Mouse (Mus musculus) B cell, adult 67 days (primary cell): ENCODE data around the gene Gtf2h3. TPM values are rescaled to one million over a fixed set of nuclear protein-coding genes. Genes with fewer than 3 reads are reported as not detected.

ENCODE experiments used
- total RNA-seq, 2 experiments: library from RNA; stranded (reverse); gene quantifications; 4 replicates each; pipeline ENCODE4 v1.2.4; 2023

Gtf2h3 gene
- total RNA-seq = 10 to 100 TPM; 36.4 to 49.6 TPM

DNA sequence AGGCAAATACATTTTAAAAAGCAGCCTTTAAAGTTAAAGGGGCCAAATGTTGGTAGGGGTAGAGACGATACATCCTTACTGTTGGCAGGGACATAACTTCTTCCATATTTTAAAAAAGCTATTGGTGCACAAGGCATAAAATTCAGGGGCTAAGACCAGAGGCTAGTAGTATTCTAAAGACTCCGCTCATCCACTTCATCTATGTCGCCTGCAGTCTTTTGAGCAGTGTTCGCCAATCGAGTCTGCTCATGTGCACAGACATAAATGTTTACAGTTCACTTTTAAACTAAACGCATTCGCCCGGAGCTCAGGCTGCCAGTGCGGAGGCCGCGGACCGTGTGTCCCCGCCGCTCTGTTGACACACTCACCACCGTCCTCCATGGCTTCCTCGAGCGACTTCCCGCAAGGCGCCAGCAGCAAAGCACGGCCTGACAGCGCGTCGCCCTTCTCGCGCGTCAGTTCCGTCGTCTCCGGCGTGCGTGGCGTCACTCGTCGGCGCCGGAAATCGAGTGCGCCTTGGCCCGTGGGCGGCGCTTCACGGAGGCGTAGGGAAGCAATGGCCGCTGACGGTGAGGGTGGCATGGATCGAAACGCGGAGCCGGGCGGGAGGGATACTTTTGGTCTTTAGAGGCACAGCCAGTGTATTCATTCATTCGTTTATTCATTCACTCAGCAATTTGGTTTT is at the start of gene Gtf2h3, which contains the start of gene Eif2b1:
Gtf2h3 (plus strand) TSS at position 508 of the 685 bp plus-strand sequence.
Eif2b1 (minus strand) TSS at position 499 of the 685 bp plus-strand sequence.

DNA sequence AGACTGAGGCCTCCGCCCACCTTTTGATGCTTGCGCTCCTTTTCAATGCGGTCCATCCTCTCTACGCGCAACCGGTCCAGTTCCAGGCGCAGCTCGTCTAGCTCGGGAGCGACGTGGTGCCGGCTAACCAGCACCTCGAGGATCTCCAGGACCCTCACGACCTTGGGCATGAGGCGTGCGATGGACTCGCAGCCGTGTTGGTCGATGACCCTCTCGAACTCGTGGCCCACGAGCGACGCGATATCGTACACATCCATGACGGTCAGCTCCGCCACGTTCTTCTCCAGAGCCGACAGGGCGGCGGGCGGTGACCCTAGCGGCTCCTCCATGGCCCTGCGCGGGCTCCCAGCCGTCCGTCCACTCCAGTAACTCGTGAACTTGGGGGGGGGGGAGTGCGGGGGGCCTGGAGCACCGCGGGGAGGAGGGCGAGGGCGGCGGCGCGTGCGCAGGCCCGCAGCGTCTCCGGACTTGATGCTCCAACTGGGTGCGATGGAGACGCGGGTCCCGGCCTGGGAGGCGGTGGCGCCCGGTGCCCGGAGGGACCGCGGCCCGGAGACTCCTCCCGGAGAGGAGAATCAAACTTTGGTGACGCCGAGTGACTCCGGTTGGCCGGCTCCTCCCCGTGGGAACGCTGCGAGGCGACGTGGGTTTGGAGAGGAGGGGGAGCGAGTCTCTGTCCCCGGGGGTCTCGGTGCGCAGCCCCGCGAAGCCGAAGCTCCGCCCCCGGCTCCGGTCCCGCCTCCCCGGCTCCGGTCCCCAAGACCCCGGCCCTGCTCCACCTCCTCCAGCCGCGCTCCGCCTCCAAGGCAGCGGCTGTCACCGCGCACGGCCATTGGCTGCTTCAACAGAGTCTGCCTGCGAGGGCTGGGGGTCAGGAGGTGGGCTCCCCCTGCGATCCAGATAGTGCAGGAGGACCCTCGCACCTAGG is 48.0 kb upstream of the Gtf2h3 start, which contains the start of gene Rilpl1:
Rilpl1 (minus strand) TSS at position 737 of the 928 bp plus-strand sequence.

DNA sequence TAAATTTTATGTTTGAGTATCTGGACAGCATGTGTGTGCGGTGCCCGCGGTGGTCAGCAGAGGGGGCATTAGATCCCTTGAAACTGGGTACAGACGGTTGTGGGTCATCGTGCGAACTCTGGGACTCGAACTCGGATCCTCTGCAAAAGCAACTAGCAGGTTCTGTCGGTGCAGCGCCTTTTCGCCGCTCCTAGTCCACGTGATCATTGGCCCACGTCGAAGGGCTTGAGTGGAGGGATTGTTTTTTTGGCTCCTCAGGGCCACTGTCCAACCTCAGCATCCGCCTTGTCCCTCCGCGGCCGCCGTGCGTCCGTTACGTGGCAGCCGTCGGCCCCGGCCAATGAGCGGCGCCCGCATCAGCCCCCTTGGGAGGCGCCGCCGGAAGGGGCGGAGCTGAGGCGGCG is 38.6 kb upstream of the Gtf2h3 start, which contains the start of gene Tmed2:
Tmed2 (plus strand) TSS at position 313 of the 404 bp plus-strand sequence.

DNA sequence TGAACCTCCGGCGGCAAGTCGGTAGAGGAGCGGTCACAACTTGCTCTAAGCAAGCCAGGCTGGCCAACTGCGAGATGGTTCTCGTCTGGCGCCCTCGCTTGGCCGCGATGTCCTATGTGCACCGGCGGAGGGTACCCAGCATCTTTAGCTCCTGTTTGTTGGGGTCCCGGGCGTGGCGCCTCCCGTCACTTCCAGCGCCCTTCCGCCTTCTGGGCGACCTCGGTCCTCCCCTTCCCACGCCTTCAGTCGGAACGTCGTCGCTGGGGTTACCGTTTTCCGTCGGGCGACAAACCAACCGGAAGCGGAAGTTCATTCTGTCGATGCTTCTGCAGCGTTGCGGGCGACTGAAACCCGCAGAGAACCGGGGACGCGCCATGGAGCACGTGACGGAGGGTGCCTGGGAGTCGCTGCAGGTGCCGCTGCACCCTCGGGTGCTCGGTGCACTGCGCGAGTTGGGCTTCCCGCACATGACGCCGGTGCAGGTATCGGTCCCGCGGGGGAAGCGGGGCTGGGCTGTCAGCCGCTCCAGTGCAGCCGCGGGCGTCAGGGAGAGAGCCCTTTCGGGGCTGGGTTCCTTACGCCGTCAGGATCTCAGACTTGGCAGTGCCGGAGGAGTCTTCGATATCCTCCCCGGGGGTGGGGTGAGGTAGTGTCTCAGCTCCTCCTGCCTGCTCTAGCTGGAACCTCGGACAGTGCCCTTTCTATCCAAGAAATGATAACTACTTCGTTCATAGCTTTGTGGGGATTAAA is 26.2 kb upstream of the Gtf2h3 start, which contains the start of gene Ddx55:
Ddx55 (plus strand) TSS at position 307 of the 750 bp plus-strand sequence.

DNA sequence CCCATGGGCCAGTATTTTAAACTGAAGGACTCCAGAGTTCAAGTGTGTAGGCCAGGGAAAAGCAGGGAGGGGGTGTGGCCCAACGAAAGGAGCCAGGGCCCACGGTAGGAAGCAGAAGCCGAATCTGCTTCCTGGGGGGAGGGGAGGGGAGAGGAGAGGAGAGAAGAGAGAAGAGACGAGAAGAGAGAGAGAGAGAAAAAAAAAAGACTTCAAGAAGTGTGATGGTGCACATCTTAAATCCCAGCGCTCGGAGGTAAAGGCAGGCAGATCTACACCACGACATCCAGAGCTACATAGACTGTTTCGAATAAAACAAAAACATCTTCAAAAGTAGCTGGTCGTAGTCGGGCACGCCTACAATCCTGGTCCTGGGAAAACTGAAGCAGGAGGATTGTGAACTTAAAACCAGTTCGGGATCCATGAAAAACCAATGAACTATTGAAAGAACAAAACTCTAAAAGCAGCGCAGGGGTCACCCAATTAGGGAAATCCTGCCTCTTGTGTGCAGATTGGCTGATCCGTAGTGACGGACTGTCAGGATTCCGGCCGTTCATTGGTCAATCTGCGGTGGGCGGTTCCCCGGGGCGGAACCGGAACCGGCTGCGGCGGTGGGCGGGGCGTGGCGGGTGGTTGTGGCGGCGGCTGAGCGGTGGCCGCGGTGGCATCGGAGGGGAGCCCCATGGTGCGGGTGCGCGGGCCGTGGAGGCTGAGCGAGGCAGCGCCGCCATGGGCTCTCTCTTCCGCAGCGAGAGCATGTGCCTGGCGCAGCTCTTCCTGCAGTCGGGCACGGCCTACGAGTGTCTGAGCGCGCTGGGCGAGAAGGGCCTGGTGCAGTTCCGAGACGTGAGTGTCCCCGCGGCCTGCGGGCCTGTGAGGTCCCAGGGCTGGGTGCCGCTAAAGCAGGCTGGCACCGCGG is 49.8 kb downstream of the Gtf2h3 start, which contains the start of gene Atp6v0a2:
Atp6v0a2 (plus strand) TSS at position 129 of the 916 bp plus-strand sequence.

Other genes starting within 250 kb of the Gtf2h3 start
- gene Cdk2ap1, start 216.1 kb upstream of the Gtf2h3 start, total RNA-seq = 100 to 1,000 TPM; 117 to 124 TPM
- gene Sbno1, start 153.1 kb upstream of the Gtf2h3 start, total RNA-seq = 100 to 1,000 TPM; 222 to 225 TPM
- 10 to 100 TPM; 59.4 to 60.1 TPM for gene Kmt5a, start 139.2 kb upstream of the Gtf2h3 start, total RNA-seq
- 100 to 1,000 TPM; 130 to 175 TPM for gene Rilpl2, start 100.8 kb upstream of the Gtf2h3 start, total RNA-seq
- gene Snrnp35, start 96.0 kb upstream of the Gtf2h3 start, total RNA-seq = 10 to 100 TPM; 18.8 to 21.7 TPM
- gene Rilpl1, start 47.7 kb upstream of the Gtf2h3 start, total RNA-seq = 1 to 10 TPM; 2.1 to 2.5 TPM
- 100 to 1,000 TPM; 103 to 111 TPM for gene Tmed2, start 38.4 kb upstream of the Gtf2h3 start, total RNA-seq
- 10 to 100 TPM; 42.3 to 42.4 TPM for gene Ddx55, start 26.3 kb upstream of the Gtf2h3 start, total RNA-seq
- gene Eif2b1, start within 50 bp of the Gtf2h3 start, total RNA-seq = 10 to 100 TPM; 31.0 to 31.2 TPM
- gene Atp6v0a2, start 49.4 kb downstream of the Gtf2h3 start, total RNA-seq = 10 to 100 TPM; 54.6 to 61.2 TPM
- not detected for gene Dnah10, start 145.9 kb downstream of the Gtf2h3 start, total RNA-seq